7 mouse cellular contexts compared by ENCODE assay signal in the genomic region with DNA sequence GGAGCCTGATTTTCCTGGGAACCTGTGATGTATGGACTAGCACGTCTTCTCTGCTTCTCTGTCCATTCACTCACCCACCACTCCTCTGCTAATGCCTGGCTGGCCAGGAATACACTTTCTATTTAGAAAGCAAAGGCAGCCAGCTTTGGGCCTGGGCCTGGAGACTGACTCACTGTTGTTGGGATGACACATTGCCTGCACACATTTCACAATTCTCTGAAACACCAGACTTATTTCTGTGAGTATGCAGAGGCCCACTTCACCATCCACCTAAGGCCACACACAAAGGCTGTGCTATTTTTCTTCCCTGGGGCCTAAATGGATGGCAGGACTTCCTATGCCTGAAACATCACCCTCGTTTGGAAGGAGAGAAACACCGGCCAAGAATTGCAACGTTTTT.
DNase-seq lines count a peak whose midpoint lies in the region; TF ChIP-seq lines count a peak whose summit lies in the region.

No protein-coding gene starts in this region.

- TF ChIP-seq CTCF in left cerebral cortex, adult 2 months (IDR thresholded peaks at IDR 0.05) = no peak

- DNase-seq in urinary bladder, postnatal 14 days (ENCODE audit: low spot score) = peak; percentile 74
- DNase-seq in urinary bladder, postnatal 4 days (ENCODE audit: low spot score in 2 of 2) = no peak
- DNase-seq in frontal cortex, postnatal 25 days (ENCODE audit: low spot score in 2 of 2) = peak; percentile 30 to 42
- peak; percentile 26 to 55 for DNase-seq in left cerebral cortex, adult 2 months (ENCODE audit: extremely low spot score in 1 of 2, low spot score in 2 of 2)
- DNase-seq in right cerebral cortex, postnatal 36 days (ENCODE audit: low spot score in 2 of 2) = peak; percentile 71 to 78
- DNase-seq in thymus, adult 18-20 months = no peak
- no peak for DNase-seq in yolk sac, embryonic 10.5 days (ENCODE audit: low spot score)

- intact Hi-C loops in left cerebral cortex, adult 2 months (cut with DNase I) = loop anchor here (1.0 kb wide), 1 partner anchor 200 kb away; the partner anchor contains the start of gene Klf4

- no peak overlapping the region for H3K4me3 ChIP-seq in left cerebral cortex, adult 2 months

- H3K27ac ChIP-seq in left cerebral cortex, adult 2 months = no peak overlapping the region

Comparison
In these comparisons a context has a peak if more than half of its experiments do, and no peak if none do; other contexts are left out.
1. DNase-seq: peak in urinary bladder, postnatal 14 days (single experiment), frontal cortex, postnatal 25 days (2 of 2), left cerebral cortex, adult 2 months (2 of 2) and right cerebral cortex, postnatal 36 days (2 of 2); none in urinary bladder, postnatal 4 days (0 of 2), thymus, adult 18-20 months (0 of 2) and yolk sac, embryonic 10.5 days (single experiment).